Mouse (Mus musculus): ENCODE data around the gene Dchs2. TPM values are rescaled to one million over a fixed set of nuclear protein-coding genes. Genes with fewer than 3 reads are reported as not detected.
"Not testable (repeated sequence)": the region's sequence is repeated elsewhere in the genome, so short reads cannot be mapped to it uniquely, and the experiment has no call there.

Gene Dchs2
- polyA plus RNA-seq, 1 experiment from 2014 or later = 1.8 TPM

DNA sequence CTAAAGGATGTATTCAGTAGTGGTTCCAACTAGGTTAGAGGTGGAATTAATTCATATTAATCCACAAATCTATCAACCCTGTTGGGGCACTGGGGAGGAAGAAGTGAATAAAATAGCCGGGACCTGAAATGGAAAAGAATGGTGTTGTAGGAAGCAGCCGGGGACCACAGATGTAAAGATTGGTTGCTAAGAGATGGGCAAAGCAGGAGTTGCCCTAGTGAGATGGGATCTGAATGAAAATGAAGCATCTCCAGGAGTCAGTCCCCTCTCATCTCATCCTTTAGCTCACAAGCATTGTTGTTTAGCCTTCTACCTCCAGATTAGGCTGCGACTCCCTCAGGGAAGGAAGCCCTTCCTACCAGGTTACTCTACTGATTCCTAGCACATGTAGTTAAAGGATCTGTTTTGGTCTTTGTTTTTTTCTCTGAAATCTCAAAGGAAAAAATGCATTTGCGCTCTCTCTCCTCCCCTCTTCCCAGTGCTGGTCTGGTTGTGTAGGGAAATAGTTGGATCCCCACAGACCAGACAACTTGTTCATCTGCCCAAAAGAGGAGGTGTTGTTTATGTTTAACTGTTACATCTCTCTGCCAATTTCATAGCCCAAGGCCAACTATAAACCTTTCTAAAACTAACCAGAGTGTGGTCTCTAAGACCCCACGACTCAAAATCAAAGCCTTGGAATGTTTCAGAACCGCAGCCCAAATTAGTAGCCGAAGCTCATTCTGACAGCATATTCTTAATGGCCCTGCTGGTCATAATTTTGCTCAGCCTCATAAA lies 16.1 kb upstream of the Dchs2 start:
- no peaks in the 10 kb centered on the region for H3K27me3 ChIP-seq (ENCODE audit: control insufficient read depth, insufficient read depth, low read length)
- WGBS = 27% methylated on average over 7 of the region's 7 CpGs
- DNase-seq (no peak), ATAC-seq (ENCODE audit: low FRiP score, low TSS enrichment) (no peak)
- no peak overlapping the region for H3K4me2 ChIP-seq (ENCODE audit: low read length)
- H3K4me1 ChIP-seq (ENCODE audit: control insufficient read depth, insufficient read depth, low read length) = 0 out of 2 replicates have a peak, but pooled peaks cover 6% of the 10 kb centered on the region
- no peak overlapping the region for H3K27ac ChIP-seq (replicated peaks; ENCODE audit: low read depth, low read length)
- no peak overlapping the region for H3K4me3 ChIP-seq (replicated peaks; ENCODE audit: low read depth, low read length)
- H3K9ac ChIP-seq (replicated peaks; ENCODE audit: low read length) = no peak overlapping the region
- H3K36me3 ChIP-seq (ENCODE audit: control insufficient read depth, insufficient read depth, low read length) = no peaks in the 10 kb centered on the region
- H3K9me3 ChIP-seq (ENCODE audit: control insufficient read depth, low read length) = no peaks in the 10 kb centered on the region

DNA sequence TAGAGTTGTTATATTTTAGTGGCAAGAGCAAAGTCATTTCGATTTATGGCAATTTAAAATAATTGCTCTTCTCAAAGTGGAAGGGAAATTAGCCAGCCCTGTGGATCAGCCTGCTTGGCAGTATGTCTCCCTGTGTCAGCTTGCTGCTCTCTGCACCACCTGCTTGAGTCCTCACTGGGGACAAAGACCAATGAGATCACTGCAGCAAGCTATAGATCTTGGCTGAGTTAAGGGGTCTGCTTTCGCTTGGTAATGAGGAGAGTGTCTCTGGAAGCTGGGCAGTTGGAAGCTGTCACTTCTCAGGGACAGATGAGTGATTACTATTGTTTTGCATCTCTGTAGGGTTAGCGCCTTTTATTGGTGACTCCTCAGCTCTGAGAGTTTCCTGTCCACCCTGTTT lies 14.9 kb upstream of the Dchs2 start:
- Histone ChIP-seq H3K36me3 (ENCODE audit: control insufficient read depth, insufficient read depth, low read length) (no peaks in the 10 kb centered on the region), H3K4me3 (replicated peaks; ENCODE audit: low read depth, low read length) (no peak overlapping the region), H3K9ac (replicated peaks; ENCODE audit: low read length) (no peak overlapping the region), H3K27ac (replicated peaks; ENCODE audit: low read depth, low read length) (no peak overlapping the region), H3K9me3 (ENCODE audit: control insufficient read depth, low read length) (no peaks in the 10 kb centered on the region), H3K27me3 (ENCODE audit: control insufficient read depth, insufficient read depth, low read length) (no peaks in the 10 kb centered on the region), H3K4me1 (ENCODE audit: control insufficient read depth, insufficient read depth, low read length) (0 out of 2 replicates have a peak, but pooled peaks cover 6% of the 10 kb centered on the region), H3K4me2 (ENCODE audit: low read length) (no peak overlapping the region)
- DNase-seq = no peak
- ATAC-seq (ENCODE audit: low FRiP score, low TSS enrichment) = no peak
- 26% methylated on average over 3 of the region's 3 CpGs for WGBS

DNA sequence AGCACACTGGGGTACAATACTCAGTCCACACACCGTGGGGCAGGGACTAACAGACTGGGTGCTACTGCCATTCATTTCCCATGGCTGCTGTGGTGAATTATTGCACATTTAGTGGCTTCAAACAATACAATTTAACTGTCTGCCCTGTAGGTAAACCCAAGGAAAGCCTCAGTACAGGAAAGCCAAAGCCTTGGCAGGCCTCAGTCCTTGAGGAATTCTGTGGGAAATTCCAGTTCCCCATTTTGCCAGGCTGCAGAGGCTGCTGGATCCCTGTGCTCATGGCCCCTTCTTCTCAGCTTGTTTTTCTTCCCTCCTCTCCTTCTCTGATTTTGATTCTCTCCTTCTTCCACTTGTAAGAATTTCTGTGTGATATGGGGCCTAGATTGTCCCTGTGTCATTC lies 12.8 kb upstream of the Dchs2 start:
- H3K27me3 ChIP-seq (ENCODE audit: control insufficient read depth, insufficient read depth, low read length) = no peaks in the 10 kb centered on the region
- DNase-seq = no peak
- no peaks in the 10 kb centered on the region for H3K36me3 ChIP-seq (ENCODE audit: control insufficient read depth, insufficient read depth, low read length)

DNA sequence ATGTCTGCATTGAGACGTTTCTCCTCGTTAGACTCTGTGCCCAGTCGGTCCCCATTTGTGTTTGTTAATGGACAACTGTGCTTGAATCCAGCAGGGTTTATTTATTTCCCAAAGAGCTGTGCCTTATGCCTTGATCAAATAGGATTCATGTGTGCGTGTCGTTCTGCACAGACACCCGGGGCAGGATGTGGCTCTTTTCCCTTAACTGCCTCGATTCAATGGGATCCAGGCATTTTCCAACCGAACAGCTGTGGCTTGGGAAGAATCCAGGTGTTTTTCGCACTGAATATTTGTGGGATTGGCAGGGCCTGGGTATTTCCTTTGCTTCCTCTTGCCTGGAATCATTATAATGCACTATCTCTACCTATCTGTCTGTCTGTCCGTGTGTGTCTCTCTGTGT lies 10.2 kb upstream of the Dchs2 start:
- no peak for ATAC-seq (ENCODE audit: low FRiP score, low TSS enrichment)
- Histone ChIP-seq H3K27me3 (ENCODE audit: control insufficient read depth, insufficient read depth, low read length) (no peaks in the 10 kb centered on the region), H3K36me3 (ENCODE audit: control insufficient read depth, insufficient read depth, low read length) (no peaks in the 10 kb centered on the region), H3K9ac (replicated peaks; ENCODE audit: low read length) (no peak overlapping the region), H3K4me3 (replicated peaks; ENCODE audit: low read depth, low read length) (no peak overlapping the region), H3K27ac (replicated peaks; ENCODE audit: low read depth, low read length) (no peak overlapping the region), H3K4me1 (ENCODE audit: control insufficient read depth, insufficient read depth, low read length) (no peaks in the 10 kb centered on the region), H3K9me3 (ENCODE audit: control insufficient read depth, low read length) (no peaks in the 10 kb centered on the region), H3K4me2 (ENCODE audit: low read length) (no peak overlapping the region)
- DNase-seq = no peak
- WGBS = 81% methylated on average over 10 of the region's 10 CpGs

More for the DNA sequence above, 12.8 kb upstream of the Dchs2 start:
- WGBS = 84% methylated on average over 1 of the region's 1 CpGs
- Histone ChIP-seq H3K4me1 (ENCODE audit: control insufficient read depth, insufficient read depth, low read length) (0 out of 2 replicates have a peak, but pooled peaks cover 6% of the 10 kb centered on the region), H3K9ac (replicated peaks; ENCODE audit: low read length) (no peak overlapping the region), H3K9me3 (ENCODE audit: control insufficient read depth, low read length) (no peaks in the 10 kb centered on the region), H3K4me3 (replicated peaks; ENCODE audit: low read depth, low read length) (no peak overlapping the region), H3K27ac (replicated peaks; ENCODE audit: low read depth, low read length) (no peak overlapping the region), H3K4me2 (ENCODE audit: low read length) (no peak overlapping the region)
- no peak for ATAC-seq (ENCODE audit: low FRiP score, low TSS enrichment)

DNA sequence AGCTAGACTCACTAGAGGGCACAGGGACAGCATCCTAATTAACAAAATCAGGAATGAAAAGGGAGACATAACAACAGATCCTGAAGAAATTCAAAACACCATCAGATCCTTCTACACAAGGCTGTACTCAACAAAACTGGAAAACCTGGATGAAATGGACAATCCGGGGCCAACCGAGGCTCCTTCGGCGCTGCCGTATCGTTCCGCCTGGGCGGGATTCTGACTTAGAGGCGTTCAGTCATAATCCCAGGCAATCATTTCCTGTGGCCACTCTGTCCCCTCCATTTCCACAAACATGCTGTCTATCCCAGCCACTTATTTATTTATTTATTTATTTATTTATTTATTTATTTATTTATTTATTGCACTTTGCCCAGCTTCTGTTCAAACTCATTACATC lies 3.8 kb upstream of the Dchs2 start:
- not testable (repeated sequence) for ATAC-seq (ENCODE audit: low FRiP score, low TSS enrichment); H3K27ac ChIP-seq (replicated peaks; ENCODE audit: low read depth, low read length); H3K9me3 ChIP-seq (ENCODE audit: control insufficient read depth, low read length); H3K4me3 ChIP-seq (replicated peaks; ENCODE audit: low read depth, low read length); DNase-seq; H3K4me2 ChIP-seq (ENCODE audit: low read length); H3K36me3 ChIP-seq (ENCODE audit: control insufficient read depth, insufficient read depth, low read length); H3K9ac ChIP-seq (replicated peaks; ENCODE audit: low read length)
- WGBS = 96% methylated on average over 9 of the region's 9 CpGs
- H3K27me3 ChIP-seq (ENCODE audit: control insufficient read depth, insufficient read depth, low read length) = peaks cover 19% of the 10 kb centered on the region
- peaks cover 16% of the 10 kb centered on the region; the same call in 1 of the 2 replicates for H3K4me1 ChIP-seq (ENCODE audit: control insufficient read depth, insufficient read depth, low read length)

DNA sequence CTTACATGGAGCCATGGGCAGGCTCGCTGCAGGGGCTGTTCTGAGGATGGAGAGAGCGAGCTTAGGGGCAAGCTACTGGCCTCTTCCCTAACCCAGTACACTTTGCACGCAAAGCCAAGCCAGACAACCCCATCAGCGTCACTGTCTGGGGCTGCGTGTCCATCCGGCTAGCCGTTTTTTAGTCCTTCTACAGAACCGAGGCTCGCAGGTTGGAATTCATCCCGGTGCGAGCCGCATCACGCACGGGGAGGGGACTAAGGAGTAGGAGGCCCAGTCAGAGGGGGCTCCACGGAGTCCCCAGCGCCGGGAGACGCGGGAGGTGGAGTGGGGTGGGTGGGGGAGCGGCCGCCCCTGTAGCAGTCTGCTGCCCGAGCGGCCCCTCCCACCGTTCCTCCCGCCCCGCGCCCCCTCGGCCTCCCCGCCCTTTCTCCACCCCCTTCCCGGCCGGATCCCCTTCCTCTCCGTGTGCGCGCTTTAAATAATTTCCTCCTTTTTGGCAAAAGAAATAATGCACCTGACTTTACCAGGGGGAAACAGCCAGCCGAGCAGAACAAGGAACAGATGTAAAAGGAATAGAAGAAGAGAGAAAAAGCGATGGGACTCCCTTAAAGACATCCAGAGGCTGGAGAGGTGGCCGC lies 541 bp upstream of the Dchs2 start:
- Histone ChIP-seq H3K4me2 (ENCODE audit: low read length) (peak overlapping the region; percentile 100), H3K27me3 (ENCODE audit: control insufficient read depth, insufficient read depth, low read length) (peaks cover 39% of the 10 kb centered on the region), H3K27ac (replicated peaks; ENCODE audit: low read depth, low read length) (no peak overlapping the region), H3K4me3 (replicated peaks; ENCODE audit: low read depth, low read length) (peak overlapping the region; percentile 58), H3K9ac (replicated peaks; ENCODE audit: low read length) (peak overlapping the region; percentile 59), H3K36me3 (ENCODE audit: control insufficient read depth, insufficient read depth, low read length) (no peaks in the 10 kb centered on the region), H3K9me3 (ENCODE audit: control insufficient read depth, low read length) (no peaks in the 10 kb centered on the region), H3K4me1 (ENCODE audit: control insufficient read depth, insufficient read depth, low read length) (peaks cover 17% of the 10 kb centered on the region; the same call in 1 of the 2 replicates)
- DNase-seq (peak; percentile 68), ATAC-seq (ENCODE audit: low FRiP score, low TSS enrichment) (peak; percentile 75; the same call in 1 of the 2 replicates)
- WGBS = under 1% methylated on average over 37 of the region's 37 CpGs

DNA sequence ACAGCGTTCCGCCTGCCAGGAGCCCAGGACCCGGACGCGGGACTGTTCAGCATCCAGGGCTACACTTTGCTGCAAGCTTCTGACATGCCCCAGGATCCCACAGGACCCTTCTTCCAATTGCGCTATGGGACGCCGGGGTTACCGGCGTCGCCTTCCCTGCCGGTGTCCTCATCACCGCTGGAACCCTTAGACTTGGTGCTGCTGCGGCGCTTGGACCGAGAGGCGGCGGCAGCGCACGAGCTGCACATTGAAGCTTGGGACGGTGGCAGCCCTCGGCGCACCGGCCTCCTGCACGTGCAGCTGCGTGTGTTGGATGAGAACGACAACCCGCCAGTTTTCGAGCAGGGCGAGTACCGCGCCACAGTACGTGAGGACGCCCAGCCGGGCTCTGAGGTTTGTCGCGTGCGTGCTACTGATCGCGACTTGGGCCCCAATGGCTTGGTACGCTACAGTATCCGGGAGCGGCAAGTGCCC lies 738 bp downstream of the Dchs2 start:
- H3K4me3 ChIP-seq (replicated peaks; ENCODE audit: low read depth, low read length) = peak overlapping the region; percentile 58
- H3K4me1 ChIP-seq (ENCODE audit: control insufficient read depth, insufficient read depth, low read length) = peaks cover 17% of the 10 kb centered on the region; the same call in 1 of the 2 replicates
- DNase-seq (peak; percentile 73), ATAC-seq (ENCODE audit: low FRiP score, low TSS enrichment) (peak; percentile 50)
- peaks cover 39% of the 10 kb centered on the region for H3K27me3 ChIP-seq (ENCODE audit: control insufficient read depth, insufficient read depth, low read length)
- H3K9ac ChIP-seq (replicated peaks; ENCODE audit: low read length) = peak overlapping the region; percentile 59; the same call in 1 of the 2 replicates
- H3K9me3 ChIP-seq (ENCODE audit: control insufficient read depth, low read length) = no peaks in the 10 kb centered on the region
- peak overlapping the region; percentile 100 for H3K4me2 ChIP-seq (ENCODE audit: low read length)
- no peak overlapping the region for H3K27ac ChIP-seq (replicated peaks; ENCODE audit: low read depth, low read length)
- WGBS = under 1% methylated on average over 43 of the region's 43 CpGs
- no peaks in the 10 kb centered on the region for H3K36me3 ChIP-seq (ENCODE audit: control insufficient read depth, insufficient read depth, low read length)

DNA sequence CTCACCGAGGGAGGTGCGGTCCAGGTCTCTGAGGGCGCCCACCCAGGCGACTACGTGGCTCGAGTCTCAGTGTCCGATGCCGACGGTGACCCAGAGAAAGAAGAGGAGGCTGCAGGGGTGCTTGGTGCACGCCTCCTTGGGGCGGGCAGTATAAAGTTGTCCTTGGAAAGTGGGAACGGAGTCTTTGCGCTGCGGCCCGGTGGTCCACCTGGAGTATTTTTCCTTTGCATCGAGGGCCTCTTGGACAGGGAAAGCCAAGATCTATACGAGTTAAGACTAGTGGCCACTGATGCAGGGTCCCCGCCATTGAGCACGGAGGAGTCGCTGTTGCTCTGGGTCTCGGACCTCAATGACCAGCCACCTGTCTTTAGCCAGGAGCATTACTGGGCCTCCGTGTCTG lies 1.4 kb downstream of the Dchs2 start:
- WGBS = 2% methylated on average over 22 of the region's 22 CpGs
- no peak for ATAC-seq (ENCODE audit: low FRiP score, low TSS enrichment)
- Histone ChIP-seq H3K4me2 (ENCODE audit: low read length) (peak overlapping the region; percentile 100), H3K27ac (replicated peaks; ENCODE audit: low read depth, low read length) (no peak overlapping the region), H3K4me3 (replicated peaks; ENCODE audit: low read depth, low read length) (peak overlapping the region; percentile 58), H3K9ac (replicated peaks; ENCODE audit: low read length) (peak overlapping the region; percentile 59; the same call in 1 of the 2 replicates), H3K4me1 (ENCODE audit: control insufficient read depth, insufficient read depth, low read length) (peaks cover 17% of the 10 kb centered on the region; the same call in 1 of the 2 replicates), H3K9me3 (ENCODE audit: control insufficient read depth, low read length) (no peaks in the 10 kb centered on the region), H3K36me3 (ENCODE audit: control insufficient read depth, insufficient read depth, low read length) (no peaks in the 10 kb centered on the region), H3K27me3 (ENCODE audit: control insufficient read depth, insufficient read depth, low read length) (peaks cover 39% of the 10 kb centered on the region)
- DNase-seq = no peak
